Mouse (Mus musculus) kidney, embryonic 15.5 days (tissue): ENCODE results near the gene Sall2. TPM values are rescaled to one million over a fixed set of nuclear protein-coding genes. Genes with fewer than 3 reads are reported as not detected.

Source experiments
- ATAC-seq: fragments of 200-750 bp; cut with Nextera tagmentation; replicated peaks from 2 replicates; pipeline ENCODE4 v1.8.0; 2017; ENCODE audit warnings: moderate TSS enrichment; ENCODE audit not compliant: low FRiP score
- H3K27ac ChIP-seq: fragments of 300-500 bp; sonication (generic); 2 replicates; pipeline ENCODE4 v1.5.1; 2015; ENCODE audit warnings: mild to moderate bottlenecking, inconsistent platforms
- H3K27me3 ChIP-seq: fragments of 300-500 bp; sonication (generic); 2 replicates; pipeline ENCODE4 v1.6.1; 2015; ENCODE audit warnings: inconsistent platforms
- H3K36me3 ChIP-seq: fragments of 300-500 bp; sonication (generic); 2 replicates; pipeline ENCODE4 v1.6.1; 2015; ENCODE audit warnings: inconsistent platforms
- H3K4me1 ChIP-seq: fragments of 300-500 bp; sonication (generic); 2 replicates; pipeline ENCODE4 v1.6.1; 2015; ENCODE audit warnings: inconsistent platforms
- H3K4me2 ChIP-seq: fragments of 300-500 bp; sonication (generic); 2 replicates; pipeline ENCODE4 v1.6.1; 2015; ENCODE audit warnings: moderate library complexity, mild to moderate bottlenecking, inconsistent platforms
- H3K4me3 ChIP-seq: fragments of 300-500 bp; sonication (generic); replicated peaks from 2 replicates; pipeline ENCODE4 v1.5.1; 2015; ENCODE audit warnings: mild to moderate bottlenecking, inconsistent platforms
- H3K9ac ChIP-seq: fragments of 300-500 bp; sonication (generic); 2 replicates; pipeline ENCODE4 v1.6.1; 2015; ENCODE audit warnings: mild to moderate bottlenecking, inconsistent platforms
- H3K9me3 ChIP-seq: fragments of 300-500 bp; sonication (generic); replicated peaks from 2 replicates; pipeline ENCODE4 v1.6.1; 2016; ENCODE audit warnings: inconsistent platforms
- WGBS: fragments of 180-500 bp; shearing (Covaris S2); methylation state at CpG from one replicate; pipeline ENCODE4 v1.1.7; 2015; ENCODE audit warnings: mixed read lengths; 5-methylcytosine and 5-hydroxymethylcytosine counted together
- polyA plus RNA-seq: library from polyadenylated mRNA; unstranded; fragments of >200 nt; fragmentation: Nextera tagmentation; extraction: Ambion mirVana; gene quantifications from 2 replicates; pipeline ENCODE4 v1.2.1, GENCODE M21; 2015

Sall2 gene
- polyA plus RNA-seq, 1 experiment from 2014 or later, result 39.3 TPM

- Histone ChIP-seq H3K27ac (no peak overlapping the region), H3K27me3 (no peaks in the 10 kb centered on the region), H3K4me2 (no peak overlapping the region), H3K4me1 (no peaks in the 10 kb centered on the region), H3K9ac (no peak overlapping the region), H3K4me3 (no peak overlapping the region), H3K36me3 (peaks cover 92% of the 10 kb centered on the region), H3K9me3 (no peaks in the 10 kb centered on the region)
- ATAC-seq, result peak; percentile 37
- WGBS, result 67% methylated on average over 6 of the region's 6 CpGs
These were observed 32.9 kb downstream of the Sall2 start for GRCm38 (mm10) chr14:52295558-52296264.

- Histone ChIP-seq H3K27me3 (no peaks in the 10 kb centered on the region), H3K36me3 (peaks cover 49% of the 10 kb centered on the region), H3K27ac (no peak overlapping the region), H3K4me2 (no peak overlapping the region), H3K4me3 (no peak overlapping the region), H3K9me3 (no peaks in the 10 kb centered on the region), H3K9ac (no peak overlapping the region), H3K4me1 (peaks cover 8% of the 10 kb centered on the region)
- WGBS, result 91% methylated on average over 3 of the region's 3 CpGs
- ATAC-seq, result no peak
These were observed 44.4 kb downstream of the Sall2 start for GRCm38 (mm10) chr14:52284191-52284590.

GRCm38 (mm10) chr14:52283629-52284028, 44.9 kb downstream of the Sall2 start:
- Histone ChIP-seq H3K36me3 (peaks cover 45% of the 10 kb centered on the region), H3K27ac (no peak overlapping the region), H3K4me2 (no peak overlapping the region), H3K27me3 (no peaks in the 10 kb centered on the region), H3K4me1 (peaks cover 8% of the 10 kb centered on the region), H3K9ac (no peak overlapping the region), H3K9me3 (no peaks in the 10 kb centered on the region), H3K4me3 (no peak overlapping the region)
- 97% methylated on average over 5 of the region's 5 CpGs for WGBS
- ATAC-seq, result no peak

GRCm38 (mm10) chr14:52279747-52280120, 48.8 kb downstream of the Sall2 start:
- peak overlapping the region; percentile 70 for H3K4me2 ChIP-seq
- peak; percentile 47 for ATAC-seq
- 2% methylated on average over 21 of the region's 21 CpGs for WGBS
- H3K9me3 ChIP-seq, result no peaks in the 10 kb centered on the region
- peak overlapping the region; percentile 74 for H3K9ac ChIP-seq
- peaks cover 16% of the 10 kb centered on the region for H3K4me1 ChIP-seq
- H3K4me3 ChIP-seq, result peak overlapping the region; percentile 83
- peaks cover 18% of the 10 kb centered on the region; the same call in 1 of the 2 replicates for H3K36me3 ChIP-seq
- no peaks in the 10 kb centered on the region for H3K27me3 ChIP-seq
- peak overlapping the region; percentile 89 for H3K27ac ChIP-seq

- Histone ChIP-seq H3K9me3 (no peaks in the 10 kb centered on the region), H3K9ac (peak within 1 kb of the TSS; percentile 74), H3K4me1 (peaks cover 16% of the 10 kb centered on the region), H3K36me3 (peaks cover 19% of the 10 kb centered on the region; the same call in 1 of the 2 replicates), H3K27me3 (no peaks in the 10 kb centered on the region), H3K27ac (peak within 1 kb of the TSS; percentile 93), H3K4me2 (peak within 1 kb of the TSS; percentile 74), H3K4me3 (peak within 1 kb of the TSS; percentile 83)
- WGBS, result under 1% methylated on average over 66 of the region's 66 CpGs
- ATAC-seq, result peak; percentile 99
These were observed 49.4 kb downstream of the Sall2 start, which contains the start of the genes Tox4 and Rab2b for GRCm38 (mm10) chr14:52278932-52279746. TSS of gene Tox4 (plus strand) at chr14:52279146. TSS of gene Rab2b (minus strand) at chr14:52279545.

GRCm38 (mm10) chr14:52277210-52277609, 51.4 kb downstream of the Sall2 start:
- no peak overlapping the region for H3K4me2 ChIP-seq
- no peak for ATAC-seq
- no peaks in the 10 kb centered on the region for H3K27me3 ChIP-seq
- no peak overlapping the region for H3K4me3 ChIP-seq
- 90% methylated on average over 4 of the region's 4 CpGs for WGBS
- H3K4me1 ChIP-seq, result peaks cover 16% of the 10 kb centered on the region
- H3K36me3 ChIP-seq, result peaks cover 28% of the 10 kb centered on the region; the same call in 1 of the 2 replicates
- H3K9ac ChIP-seq, result no peak overlapping the region
- no peaks in the 10 kb centered on the region for H3K9me3 ChIP-seq
- H3K27ac ChIP-seq, result no peak overlapping the region

- no peaks in the 10 kb centered on the region for H3K4me1 ChIP-seq
- ATAC-seq, result no peak
- no peak overlapping the region for H3K4me2 ChIP-seq
- no peak overlapping the region for H3K9ac ChIP-seq
- no peaks in the 10 kb centered on the region for H3K9me3 ChIP-seq
- H3K4me3 ChIP-seq, result no peak overlapping the region
- H3K27ac ChIP-seq, result no peak overlapping the region
- 67% methylated on average over 3 of the region's 3 CpGs for WGBS
- peaks cover 40% of the 10 kb centered on the region for H3K36me3 ChIP-seq
- no peaks in the 10 kb centered on the region for H3K27me3 ChIP-seq
These were observed 55.8 kb downstream of the Sall2 start for GRCm38 (mm10) chr14:52272781-52273180.

Other genes with a start within 250 kb of the Sall2 start
- 682 and 728 TPM in 2 replicates for gene Hnrnpc, start 224.7 kb downstream of the Sall2 start, polyA plus RNA-seq
- gene Rpgrip1, start 218.1 kb downstream of the Sall2 start, polyA plus RNA-seq, result 79.3 and 81.1 TPM in 2 replicates
- 63.2 and 69.1 TPM in 2 replicates for gene Supt16, start 131.3 kb downstream of the Sall2 start, polyA plus RNA-seq
- gene Chd8, start 71.0 kb downstream of the Sall2 start, polyA plus RNA-seq, result 33.8 and 40.5 TPM in 2 replicates
- gene Tox4, start 49.6 kb downstream of the Sall2 start, polyA plus RNA-seq, result 44.6 and 49.1 TPM in 2 replicates
- 21.9 and 23.5 TPM in 2 replicates for gene Rab2b, start 49.2 kb downstream of the Sall2 start, polyA plus RNA-seq
- gene Mettl3, start 23.6 kb downstream of the Sall2 start, polyA plus RNA-seq, result 52.1 and 52.8 TPM in 2 replicates
- gene Olfr1513, start 27.6 kb upstream of the Sall2 start, polyA plus RNA-seq, result not detected in 2 replicates
- not detected in 2 replicates for gene Olfr1512, start 50.4 kb upstream of the Sall2 start, polyA plus RNA-seq
- not detected in 2 replicates for gene Olfr1511, start 68.6 kb upstream of the Sall2 start, polyA plus RNA-seq
- not detected in 2 replicates for gene Olfr1510, start 85.6 kb upstream of the Sall2 start, polyA plus RNA-seq
- gene Olfr1509, start 114.2 kb upstream of the Sall2 start, polyA plus RNA-seq, result not detected in 2 replicates
- not detected in 2 replicates for gene Olfr1508, start 138.7 kb upstream of the Sall2 start, polyA plus RNA-seq
- not detected in 2 replicates for gene Olfr1507, start 167.0 kb upstream of the Sall2 start, polyA plus RNA-seq